Mouse (Mus musculus) MEL (cell line): ENCODE data around the gene Smim13. TPM values are rescaled to one million over a fixed set of nuclear protein-coding genes. Genes with fewer than 3 reads are reported as not detected.

Source experiments
- DNase-seq: peaks from one replicate; pipeline ENCODE4 v3.0.0; 2011; ENCODE audit warnings: low read depth, low spot score
- H3K27ac ChIP-seq: 2 replicates; pipeline ENCODE4 v1.5.1; 2012; ENCODE audit warnings: low read depth, mild to moderate bottlenecking, control low read depth, low read length, moderate library complexity; ENCODE audit not compliant: control insufficient read depth
- H3K27me3 ChIP-seq, 2 experiments: fragments of 150-350 bp in 1 of 2; sonication (generic) in 1 of 2; 2 replicates each; pipeline ENCODE4 v1.6.1; 2012; ENCODE audit warnings: low read length in 2 of 2, mild to moderate bottlenecking in 2 of 2, improper control_type of control experiment in 1 of 2, moderate library complexity in 1 of 2; ENCODE audit not compliant: insufficient read depth in 2 of 2, control insufficient read depth in 1 of 2
- H3K36me3 ChIP-seq, 2 experiments: 2 replicates each; pipeline ENCODE4 v1.6.1; 2012 to 2014; ENCODE audit warnings: low read length in 2 of 2, improper control_type of control experiment in 1 of 2, inconsistent platforms in 1 of 2, mild to moderate bottlenecking in 1 of 2; ENCODE audit not compliant: insufficient read depth in 2 of 2, control insufficient read depth in 1 of 2
- H3K4me1 ChIP-seq, 2 experiments: fragments of 150-350 bp in 1 of 2; sonication (generic) in 1 of 2; 2 replicates each; pipeline ENCODE4 v1.6.1; 2012; ENCODE audit warnings: low read length in 2 of 2, improper control_type of control experiment in 1 of 2, mild to moderate bottlenecking in 1 of 2; ENCODE audit not compliant: insufficient read depth in 2 of 2, control insufficient read depth in 1 of 2
- H3K4me3 ChIP-seq, 2 experiments: fragments of 150-350 bp in 1 of 2; sonication (generic) in 1 of 2; 2 replicates each; pipeline ENCODE4 v1.5.1; 2012; ENCODE audit warnings: low read depth in 2 of 2, low read length in 2 of 2, mild to moderate bottlenecking in 2 of 2, moderate library complexity in 2 of 2, control low read depth in 1 of 2, improper control_type of control experiment in 1 of 2; ENCODE audit not compliant: control insufficient read depth in 1 of 2, insufficient read depth in 1 of 2
- H3K79me2 ChIP-seq: 2 replicates; pipeline ENCODE4 v1.6.1; 2012; ENCODE audit warnings: mild to moderate bottlenecking, low read length, moderate library complexity; ENCODE audit not compliant: control insufficient read depth, poor library complexity, insufficient read depth
- H3K9ac ChIP-seq: 2 replicates; pipeline ENCODE4 v1.6.1; 2012; ENCODE audit warnings: low read depth, mild to moderate bottlenecking, control low read depth, low read length, moderate library complexity; ENCODE audit not compliant: control insufficient read depth, poor library complexity, severe bottlenecking
- H3K9me3 ChIP-seq: fragments of 150-350 bp; sonication (generic); replicated peaks from 2 replicates; pipeline ENCODE4 v1.6.1; 2012; ENCODE audit warnings: mild to moderate bottlenecking, low read length, improper control_type of control experiment, moderate library complexity; ENCODE audit not compliant: insufficient read depth
- BHLHE40 ChIP-seq: IDR thresholded peaks from 2 replicates; pipeline ENCODE4 v1.6.1; 2012; ENCODE audit warnings: low read depth, mild to moderate bottlenecking, inconsistent platforms, low read length, improper control_type of control experiment, borderline replicate concordance
- CHD1 ChIP-seq: IDR thresholded peaks from 2 replicates; pipeline ENCODE4 v1.6.1; 2012; ENCODE audit warnings: low read depth, mild to moderate bottlenecking, inconsistent platforms, low read length, improper control_type of control experiment
- ELF1 ChIP-seq: IDR thresholded peaks from 2 replicates; pipeline ENCODE4 v1.6.1; 2014; ENCODE audit warnings: low read depth, mild to moderate bottlenecking, inconsistent platforms, low read length, improper control_type of control experiment, moderate library complexity
- EP300 ChIP-seq, 2 experiments: IDR thresholded peaks; 2 replicates each; pipeline ENCODE4 v1.6.1; 2011; ENCODE audit warnings: improper control_type of control experiment in 2 of 2, low read length in 2 of 2, low read depth in 1 of 2, mild to moderate bottlenecking in 1 of 2
- GATA1 ChIP-seq: IDR thresholded peaks from 2 replicates; pipeline ENCODE4 v1.6.1; 2011; ENCODE audit warnings: low read depth, low read length, improper control_type of control experiment
- JUND ChIP-seq: IDR thresholded peaks from 2 replicates; pipeline ENCODE4 v1.6.1; 2011; ENCODE audit warnings: low read depth, mild to moderate bottlenecking, improper control_type of control experiment, low read length
- KAT2A ChIP-seq: conservative IDR thresholded peaks from 2 replicates; pipeline ENCODE4 v1.6.1; 2012; ENCODE audit warnings: low read depth, low read length, improper control_type of control experiment, inconsistent platforms
- MAFK ChIP-seq: IDR thresholded peaks from 2 replicates; pipeline ENCODE4 v1.6.1; 2011; ENCODE audit warnings: low read depth, mild to moderate bottlenecking, low read length, improper control_type of control experiment, borderline replicate concordance
- RAD21 ChIP-seq: IDR thresholded peaks from 2 replicates; pipeline ENCODE4 v1.6.1; 2011; ENCODE audit warnings: mild to moderate bottlenecking, low read depth, low read length, improper control_type of control experiment
- SIN3A ChIP-seq: IDR thresholded peaks from 2 replicates; pipeline ENCODE4 v1.6.1; 2012; ENCODE audit warnings: low read length, improper control_type of control experiment, inconsistent platforms
- SMC3 ChIP-seq: IDR thresholded peaks from 2 replicates; pipeline ENCODE4 v1.6.1; 2011; ENCODE audit warnings: low read depth, low read length, improper control_type of control experiment
- TAL1 ChIP-seq: IDR thresholded peaks from 2 replicates; pipeline ENCODE4 v1.6.1; 2012; ENCODE audit warnings: mild to moderate bottlenecking, inconsistent platforms, low read length, moderate library complexity, mixed read lengths
- TBP ChIP-seq: IDR thresholded peaks from 2 replicates; pipeline ENCODE4 v1.8.0; 2011; ENCODE audit warnings: low read depth, low read length, improper control_type of control experiment
- UBTF ChIP-seq: IDR thresholded peaks from 2 replicates; pipeline ENCODE4 v1.6.1; 2012; ENCODE audit warnings: low read depth, mild to moderate bottlenecking, inconsistent platforms, low read length, improper control_type of control experiment, moderate library complexity, borderline replicate concordance; ENCODE audit not compliant: insufficient read depth
- USF1 ChIP-seq: IDR thresholded peaks from 2 replicates; pipeline ENCODE4 v1.6.1; 2014; ENCODE audit warnings: low read depth, mild to moderate bottlenecking, inconsistent platforms, low read length, improper control_type of control experiment, moderate library complexity
- ZMIZ1 ChIP-seq: IDR thresholded peaks from 2 replicates; pipeline ENCODE4 v1.6.1; 2012; ENCODE audit warnings: low read depth, mild to moderate bottlenecking, inconsistent platforms, low read length, improper control_type of control experiment, moderate library complexity
- ZNF384 ChIP-seq: IDR thresholded peaks from 2 replicates; pipeline ENCODE4 v1.6.1; 2012; ENCODE audit warnings: low read depth, mild to moderate bottlenecking, inconsistent platforms, low read length, improper control_type of control experiment
- polyA plus RNA-seq, 2 experiments: library from polyadenylated mRNA; stranded (reverse) in 1 of 2; unstranded in 1 of 2; fragments of >175 nt in 1 of 2; fragments of >200 nt in 1 of 2; gene quantifications; 2 replicates each; pipeline versions ENCODE4 v1.2.1 to v1.2.4; 2012; ENCODE audit warnings: low replicate concordance in 2 of 2, low read depth in 1 of 2; ENCODE audit not compliant: insufficient read length in 2 of 2, insufficient read depth in 1 of 2, missing spikeins in 1 of 2
- total RNA-seq: library from RNA; depleted of rRNA; stranded (reverse); fragments of 300-350 nt; gene quantifications from 2 replicates; pipeline ENCODE4 v1.2.3, GENCODE M21; 2012

The Smim13 gene
- total and polyA plus RNA-seq, 3 experiments = 11.1 to 13.1 TPM; not detected in 1

DNA sequence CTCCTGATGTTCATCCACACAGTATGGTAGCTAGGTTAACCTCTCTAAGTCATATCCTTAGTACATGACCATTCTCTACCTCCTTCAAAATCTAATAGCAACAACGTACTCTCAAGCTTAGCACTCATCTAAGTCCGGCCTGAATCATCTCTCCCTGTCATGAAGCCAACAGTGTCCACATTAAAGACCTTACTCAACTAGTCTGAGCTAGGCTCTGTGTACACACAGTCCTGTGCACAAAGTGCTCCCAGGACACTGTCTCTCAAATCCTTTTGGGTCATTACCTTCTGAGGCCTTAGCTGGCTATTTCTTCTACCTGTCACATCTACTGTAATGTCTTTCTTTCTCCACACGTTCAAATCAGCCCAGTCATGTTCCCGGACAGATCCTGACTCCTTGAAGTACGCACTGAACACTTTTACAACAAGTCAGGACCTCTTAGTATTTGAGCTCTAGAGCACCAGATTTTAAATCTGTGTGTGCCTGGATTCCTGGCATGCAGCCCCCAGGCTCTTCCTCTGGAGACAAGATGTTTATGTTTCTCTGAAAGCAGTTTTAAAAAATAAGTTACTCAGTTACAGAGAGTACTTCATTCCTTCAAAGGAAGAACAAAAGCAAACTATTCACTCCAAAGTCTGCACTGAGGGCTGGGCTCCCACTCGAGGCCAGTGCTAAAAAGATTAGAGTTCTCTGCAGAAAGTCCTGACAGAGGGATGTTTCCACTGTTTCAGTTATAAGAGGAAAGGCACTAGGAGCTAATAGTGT is 36.9 kb upstream of the Smim13 start:
- Histone ChIP-seq H3K27ac (no peak overlapping the region), H3K79me2 (no peaks in the 10 kb centered on the region), H3K4me3 (no peak overlapping the region), H3K4me1 (no peaks in the 10 kb centered on the region), H3K9me3 (no peaks in the 10 kb centered on the region), H3K36me3 (no peaks in the 10 kb centered on the region), H3K27me3 (peaks cover 3 to 5% of the 10 kb centered on the region in 2 experiments; a peak in 3 of 4 replicates), H3K9ac (no peak overlapping the region)
- no peak for TF ChIP-seq UBTF
- TF ChIP-seq RAD21 = no peak
- no peak for TF ChIP-seq TAL1
- TF ChIP-seq TBP = no peak
- TF ChIP-seq KAT2A = no peak
- no peak for DNase-seq

GRCm38 (mm10) chr13:41215669-41216068 is 34.0 kb upstream of the Smim13 start:
- Histone ChIP-seq H3K4me3 (no peak overlapping the region), H3K79me2 (no peaks in the 10 kb centered on the region), H3K9ac (no peak overlapping the region), H3K27ac (no peak overlapping the region), H3K4me1 (no peaks in the 10 kb centered on the region), H3K36me3 (no peaks in the 10 kb centered on the region), H3K9me3 (no peaks in the 10 kb centered on the region), H3K27me3 (peaks cover 3 to 5% of the 10 kb centered on the region in 2 experiments; a peak in 3 of 4 replicates)
- no peak for DNase-seq
- TF ChIP-seq MAFK = no peak
- TF ChIP-seq SMC3 = no peak
- no peak for TF ChIP-seq RAD21
- TF ChIP-seq TAL1 = no peak
- no peak for TF ChIP-seq ZMIZ1
- TF ChIP-seq USF1 = no peak
- no peak for TF ChIP-seq TBP
- TF ChIP-seq ZNF384 = no peak
- no peak for TF ChIP-seq KAT2A
- TF ChIP-seq GATA1 = no peak
- no peak for TF ChIP-seq JUND
- no peak for TF ChIP-seq UBTF
- TF ChIP-seq EP300 (IDR thresholded peaks at IDR 0.05; ENCODE audit: low read depth in 1 of 2, low read length in 2 of 2) = no peak
- no peak for TF ChIP-seq CHD1
- TF ChIP-seq SIN3A = no peak
- TF ChIP-seq ELF1 = no peak
- TF ChIP-seq BHLHE40 = no peak
- TF ChIP-seq, all 39 proteins: peak for 0
